Mouse (Mus musculus) activated CD4-positive, CD25-positive, alpha-beta regulatory T cell (primary cell): Measurements from ENCODE around the gene Plpp4. TPM values are rescaled to one million over a fixed set of nuclear protein-coding genes. Genes with fewer than 3 reads are reported as not detected.

Experiments used
- polyA plus RNA-seq, 2 experiments: library from polyadenylated mRNA; unstranded; fragments of 100-300 nt; shearing (Covaris generic); gene quantifications; one replicate each; pipeline ENCODE4 v1.2.1; 2017

Plpp4 gene
- not detected for polyA plus RNA-seq

GRCm38 (mm10) chr7:129256621-129257373 lies at the start of gene Plpp4:
Plpp4 (plus strand) TSS chr7:129257031.

